Mouse (Mus musculus) liver, adult (tissue): ENCODE results near the gene Syt17.

Experiments used
- GATA4 ChIP-seq: IDR thresholded peaks from 2 replicates; pipeline ENCODE4 v1.6.1; 2014; ENCODE audit warnings: mild to moderate bottlenecking, low read length; ENCODE audit not compliant: insufficient replicate concordance

Syt17 gene

DNA sequence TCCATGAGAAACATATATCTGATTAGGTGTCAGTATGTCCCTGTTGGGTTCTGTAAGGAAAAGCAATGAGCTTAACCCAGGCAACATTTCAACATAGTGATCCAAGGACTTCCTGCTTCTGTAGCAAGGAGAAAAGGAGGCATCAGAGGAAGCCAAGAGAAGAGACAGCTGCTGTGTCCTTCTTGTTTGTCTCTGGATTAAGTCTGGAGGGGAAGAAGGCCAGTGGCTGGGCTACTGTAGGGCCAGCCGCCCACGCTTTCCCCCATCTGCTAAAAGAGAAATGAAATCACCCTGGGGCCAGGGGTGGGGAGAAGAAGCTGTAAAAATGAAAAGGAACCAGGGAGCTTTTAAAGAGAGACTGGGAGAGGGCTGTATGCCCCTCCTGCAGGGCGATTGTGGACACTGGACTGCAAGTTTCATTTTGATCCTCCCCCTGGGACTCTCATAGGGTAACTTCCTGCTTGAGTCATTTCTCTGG is 30.9 kb upstream of the Syt17 start:
- TF ChIP-seq GATA4, result no peak

DNA sequence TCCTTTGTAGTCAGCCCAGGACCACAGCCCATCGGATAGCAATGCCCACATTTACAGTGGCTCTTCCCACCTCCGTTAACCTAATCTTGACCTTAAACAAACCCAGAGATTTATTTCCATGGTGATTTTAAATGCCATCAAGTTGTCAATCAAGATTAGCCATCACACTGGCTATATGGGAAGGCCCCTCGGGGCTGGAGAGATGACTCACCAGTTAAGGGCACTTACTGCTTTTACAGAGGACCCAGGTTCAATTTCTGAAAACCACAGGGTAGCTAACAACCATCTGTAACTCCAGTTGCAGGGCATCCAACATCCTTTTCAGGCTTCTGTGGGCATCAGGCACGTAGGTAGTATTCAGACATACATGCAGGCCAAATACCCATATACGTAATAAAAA is 28.4 kb upstream of the Syt17 start:
- no peak for TF ChIP-seq GATA4

DNA sequence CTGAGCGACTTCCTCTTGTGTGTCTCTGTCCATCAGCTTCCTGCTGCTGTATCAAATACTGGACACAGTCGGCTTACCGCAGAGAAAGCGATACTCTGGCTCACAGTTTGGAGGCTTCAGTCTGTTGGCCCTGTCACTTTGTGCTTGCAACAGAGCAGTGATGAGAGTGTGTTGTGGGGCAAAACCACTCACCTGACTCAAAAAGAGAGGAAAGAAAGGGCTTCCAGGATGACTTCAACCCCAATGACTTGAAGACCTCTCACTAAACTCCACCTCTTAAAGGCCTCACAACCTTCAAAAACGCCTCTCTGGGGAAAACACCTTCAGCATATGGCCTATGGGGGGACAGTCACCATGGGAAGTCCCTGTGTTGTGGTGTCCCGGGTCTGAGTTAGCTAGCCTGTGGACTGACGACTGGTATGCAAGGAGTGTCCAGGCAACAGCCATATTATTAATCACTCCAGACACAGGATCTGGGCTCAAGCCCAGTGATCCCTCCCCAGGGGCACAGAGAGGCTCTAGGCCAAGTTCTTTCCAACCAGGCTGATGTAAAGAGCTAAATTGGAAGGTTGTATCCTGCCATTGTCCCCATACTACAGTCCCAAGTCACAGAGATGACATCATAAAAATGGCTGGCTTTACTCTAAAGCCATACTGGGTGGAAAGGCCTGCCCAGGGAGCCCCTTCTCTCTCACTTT is 27.1 kb upstream of the Syt17 start:
- TF ChIP-seq GATA4, result no peak

DNA sequence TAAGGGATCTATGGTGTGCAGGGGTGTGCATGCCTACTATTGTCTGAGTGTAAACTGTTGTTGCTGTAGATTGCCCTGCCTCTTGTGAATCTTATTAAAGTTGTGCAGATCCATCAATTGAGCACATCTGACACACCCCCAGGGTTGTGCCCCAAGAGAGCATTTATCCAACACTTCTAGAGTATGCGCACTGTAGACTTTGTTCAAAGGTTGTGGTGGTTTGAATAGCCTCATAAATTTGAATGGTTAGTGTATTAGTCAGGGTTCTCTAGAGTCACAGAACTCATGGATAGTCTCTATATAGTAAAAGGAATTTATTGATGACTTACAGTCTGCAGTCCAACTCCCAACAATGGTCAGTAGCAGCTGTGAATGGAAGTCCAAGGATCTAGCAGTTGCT is 24.9 kb upstream of the Syt17 start:
- TF ChIP-seq GATA4, result no peak

- no peak for TF ChIP-seq GATA4
Observed at GRCm38 (mm10) chr7:118468060-118468459, 20.0 kb upstream of the Syt17 start.

- TF ChIP-seq GATA4, result peak; percentile 97
Observed at GRCm38 (mm10) chr7:118464432-118464831, 16.4 kb upstream of the Syt17 start.

DNA sequence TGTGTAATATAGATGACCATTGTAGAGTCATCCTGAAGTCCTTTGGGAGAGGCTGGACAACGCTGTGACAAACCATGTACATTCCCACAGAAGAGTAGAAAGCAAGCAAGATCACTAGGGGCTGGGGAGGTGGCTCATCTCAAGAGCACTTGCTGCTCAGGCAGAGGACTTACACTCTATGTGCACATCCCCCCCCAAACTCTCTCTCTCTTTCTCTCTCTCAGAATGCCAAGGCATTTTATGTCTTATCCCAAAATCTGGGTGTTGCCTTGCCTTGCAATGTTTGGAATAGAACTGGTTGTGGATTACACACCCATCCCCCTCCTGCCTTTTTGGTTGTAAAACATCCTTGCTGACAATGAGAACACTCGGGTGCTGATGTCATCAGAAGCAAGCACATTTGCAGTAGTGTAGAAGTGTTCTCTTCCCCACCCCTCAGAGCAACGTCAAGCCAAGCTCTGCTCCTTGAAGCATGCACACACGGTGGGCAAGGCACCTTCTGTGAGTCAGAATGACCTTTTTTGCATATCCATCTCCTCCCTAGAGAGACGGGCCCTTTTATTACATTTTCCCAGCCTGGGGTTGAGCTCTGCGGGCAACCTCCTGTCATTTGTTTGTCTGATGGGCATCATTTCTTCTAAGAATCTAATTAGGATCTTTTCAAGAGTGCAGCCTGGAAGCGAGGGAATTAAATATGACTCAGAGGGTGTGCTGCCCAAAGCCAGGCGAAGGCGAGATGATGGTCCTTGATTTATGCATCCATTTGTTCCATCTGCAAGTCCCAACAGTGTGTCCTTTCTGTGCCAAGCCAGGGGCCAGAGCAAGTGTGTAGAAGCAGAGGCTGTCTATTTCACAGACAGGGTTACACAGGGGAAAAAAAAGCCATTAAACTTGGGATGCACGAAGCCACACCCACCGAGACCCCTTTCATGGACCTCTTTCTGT is 15.1 kb upstream of the Syt17 start:
- TF ChIP-seq GATA4, result no peak

DNA sequence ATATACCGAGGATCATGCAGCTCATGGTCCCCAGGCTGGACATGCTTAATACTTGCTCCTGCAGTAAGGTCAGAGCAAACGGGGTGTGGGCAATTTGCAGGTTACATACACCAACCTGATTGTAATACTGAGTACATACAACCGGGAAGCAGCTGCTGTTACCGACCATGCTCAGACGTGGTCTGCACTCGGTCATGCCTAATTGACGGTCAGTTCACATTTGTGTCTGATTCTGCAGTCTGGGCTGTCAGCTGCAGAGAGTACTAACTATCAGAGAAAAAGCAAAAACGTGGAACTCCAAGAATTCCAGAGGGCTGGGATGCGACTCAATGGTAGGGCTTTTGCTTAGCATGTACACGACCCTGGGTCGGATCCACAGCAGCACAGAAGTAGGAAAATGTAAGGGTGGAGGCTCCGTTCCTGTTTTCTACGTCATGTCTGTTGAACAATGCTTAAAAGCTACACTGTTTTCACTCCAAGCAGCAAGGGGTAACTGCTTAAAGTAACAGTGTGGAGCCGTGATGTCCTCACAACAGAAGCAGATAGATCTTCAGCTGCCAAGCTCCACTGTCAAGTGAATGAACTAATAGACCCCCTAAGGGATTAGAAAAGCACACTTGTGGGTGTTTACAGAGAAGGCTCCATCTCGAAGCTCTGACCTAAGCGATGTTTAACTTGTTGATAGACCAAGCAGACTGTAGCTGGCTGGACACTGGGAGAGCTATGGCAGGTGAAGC is 13.5 kb upstream of the Syt17 start:
- no peak for TF ChIP-seq GATA4

DNA sequence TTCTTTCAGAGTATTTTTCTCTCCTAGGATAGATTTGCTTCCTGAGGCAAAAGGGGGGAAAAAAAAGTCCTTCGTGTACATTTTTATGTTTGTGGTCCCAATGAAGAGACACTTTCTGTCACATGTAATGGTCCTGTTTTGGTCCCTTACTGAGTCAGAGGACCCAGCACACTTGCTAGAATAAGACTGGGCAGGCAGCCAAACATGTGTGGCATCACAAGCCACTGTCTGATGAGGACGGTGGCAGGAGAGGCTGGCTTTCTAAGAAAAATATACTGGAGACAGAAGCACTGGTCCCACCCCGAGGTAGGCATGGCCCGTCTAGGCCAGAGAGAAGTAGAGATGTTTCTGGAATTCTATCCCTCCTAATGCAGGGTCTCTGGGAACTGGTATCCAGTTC is 5.7 kb upstream of the Syt17 start:
- no peak for TF ChIP-seq GATA4

- TF ChIP-seq GATA4, result no peak
Observed at GRCm38 (mm10) chr7:118452940-118453339, 4.9 kb upstream of the Syt17 start.

DNA sequence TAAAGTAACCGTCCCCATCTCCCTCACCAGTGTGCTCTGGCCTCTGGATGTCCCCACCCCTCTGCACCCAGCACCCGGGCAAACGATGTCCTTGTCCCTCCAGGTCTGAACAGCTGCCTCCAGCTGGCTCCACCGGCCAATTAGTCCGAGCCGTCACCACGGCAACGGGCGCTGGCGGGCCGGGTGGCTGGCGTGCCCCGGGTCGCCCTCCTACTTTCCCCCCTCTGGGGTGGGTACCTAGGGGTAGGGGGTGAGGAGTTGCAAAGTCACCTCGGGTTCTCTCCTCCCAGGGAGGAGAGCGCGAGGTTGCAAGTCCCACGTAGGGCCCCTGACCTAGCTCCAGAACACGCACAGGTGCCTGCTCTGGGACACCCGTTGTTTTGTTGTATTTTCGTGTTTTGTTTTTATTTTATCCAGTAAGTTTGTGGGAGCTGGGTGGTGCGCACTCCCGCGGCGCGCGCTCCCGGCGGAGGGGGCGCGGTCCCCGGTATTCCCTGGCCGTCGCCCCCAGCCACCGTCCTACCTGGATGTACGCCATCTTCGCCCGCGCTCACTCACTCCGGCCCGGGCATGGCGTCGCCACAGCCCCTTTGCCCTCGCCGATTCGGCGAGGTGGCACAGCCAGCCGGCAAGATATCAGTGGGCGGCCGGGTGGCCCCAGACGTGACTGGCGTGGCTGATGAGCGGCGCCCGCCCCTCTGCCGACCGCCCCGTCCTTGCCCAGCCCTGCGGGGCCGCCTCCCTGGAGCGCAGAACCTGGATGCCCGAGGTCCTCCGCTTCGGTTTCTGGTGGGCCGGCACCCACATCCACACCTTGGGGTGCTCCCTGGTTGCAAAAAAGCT is 510 bp downstream of the Syt17 start:
- TF ChIP-seq GATA4, result no peak

DNA sequence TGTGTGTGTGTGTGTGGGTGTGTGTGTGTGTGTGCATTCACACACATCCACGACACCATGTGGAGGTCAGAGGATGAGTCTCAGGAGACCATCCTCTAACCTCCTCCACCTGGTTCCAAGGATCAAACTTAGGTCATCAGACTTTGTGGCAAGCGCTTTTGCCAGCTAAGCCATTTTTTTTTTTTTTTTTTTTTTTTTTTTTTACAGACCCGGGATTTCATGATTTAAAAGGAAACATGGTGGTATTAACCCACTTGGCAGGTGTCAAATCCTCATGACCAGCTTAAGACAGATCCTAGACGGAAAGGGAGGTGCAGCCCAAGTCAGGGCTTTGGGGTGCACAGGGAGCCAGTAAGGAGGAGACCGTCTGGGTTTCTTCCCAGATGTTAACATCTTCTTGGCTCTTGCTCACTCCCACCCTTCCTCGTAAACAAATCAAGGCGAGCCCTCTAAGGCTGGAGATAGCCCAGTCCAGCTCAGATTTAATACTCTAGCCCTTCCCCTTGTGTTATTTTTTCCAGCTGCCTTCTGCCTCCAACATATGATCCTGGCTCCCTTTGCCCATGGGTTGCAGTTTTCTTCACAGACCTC is 4.0 kb downstream of the Syt17 start:
- TF ChIP-seq GATA4, result no peak

DNA sequence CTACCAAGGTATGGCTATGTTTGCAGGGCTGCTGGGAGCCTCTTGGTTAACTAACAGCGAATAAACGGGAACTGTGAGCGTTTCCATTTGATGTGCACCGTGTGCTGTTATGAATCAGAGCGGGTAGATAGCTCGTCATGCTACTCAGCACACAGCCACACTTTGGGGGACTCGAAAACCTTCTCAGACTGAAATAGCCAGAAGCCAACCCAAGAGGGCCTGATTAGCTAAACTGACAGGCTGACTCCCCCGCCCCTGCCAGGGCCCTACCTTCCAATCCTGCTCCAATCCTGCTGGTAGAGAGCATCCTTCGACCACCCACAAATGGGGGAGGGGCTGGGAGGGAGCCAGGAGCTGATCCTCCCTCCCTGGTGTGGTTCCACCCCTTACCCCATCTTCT is 4.7 kb downstream of the Syt17 start:
- TF ChIP-seq GATA4, result no peak

DNA sequence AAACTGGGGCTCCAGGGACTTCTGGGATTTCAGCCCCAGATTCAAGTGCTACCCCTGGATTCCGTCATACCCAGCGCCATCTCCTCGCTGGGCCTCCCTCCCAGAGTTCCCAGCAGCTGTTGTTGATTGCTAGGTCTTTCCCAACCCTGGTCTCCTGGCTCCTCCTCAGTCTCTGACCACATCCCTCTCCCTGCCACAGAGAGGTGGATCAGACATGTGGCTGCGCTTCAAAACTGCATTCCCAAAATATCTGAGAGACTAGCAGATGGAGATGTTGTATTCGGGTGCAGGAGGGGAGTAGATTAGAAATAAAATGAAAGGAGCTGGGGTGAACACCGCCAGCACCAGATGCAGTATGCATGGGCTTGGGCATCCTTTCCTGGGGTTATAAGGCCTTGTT is 6.5 kb downstream of the Syt17 start:
- TF ChIP-seq GATA4, result no peak
